Mouse (Mus musculus) liver, adult 2 months (tissue): ENCODE data around the gene Gas2l1.

Source experiments
- CTCF ChIP-seq: fragments of 200-500 bp; IDR thresholded peaks from 2 replicates; pipeline ENCODE4 v1.5.1; 2011; ENCODE audit warnings: low read depth, low read length, control low read depth
- POLR2A ChIP-seq: fragments of 200-500 bp; IDR thresholded peaks from 2 replicates; pipeline ENCODE4 v1.6.1; 2011; ENCODE audit warnings: low read length, control low read depth; ENCODE audit not compliant: insufficient read depth; ENCODE audit errors: extremely low read depth

- no peak for TF ChIP-seq POLR2A
- TF ChIP-seq CTCF = no peak
Measured at GRCm38 (mm10) chr11:5095877-5096276, 30.8 kb upstream of the Gas2l1 start.
